Mouse (Mus musculus): ENCODE data around the gene A630076J17Rik. TPM values are rescaled to one million over a fixed set of nuclear protein-coding genes. Genes with fewer than 3 reads are reported as not detected.
A peak's percentile ranks its signal among the peaks of the same experiment; 100 is the strongest.

A630076J17Rik gene
- polyA plus RNA-seq, 1 experiment from 2014 or later: not detected

DNA sequence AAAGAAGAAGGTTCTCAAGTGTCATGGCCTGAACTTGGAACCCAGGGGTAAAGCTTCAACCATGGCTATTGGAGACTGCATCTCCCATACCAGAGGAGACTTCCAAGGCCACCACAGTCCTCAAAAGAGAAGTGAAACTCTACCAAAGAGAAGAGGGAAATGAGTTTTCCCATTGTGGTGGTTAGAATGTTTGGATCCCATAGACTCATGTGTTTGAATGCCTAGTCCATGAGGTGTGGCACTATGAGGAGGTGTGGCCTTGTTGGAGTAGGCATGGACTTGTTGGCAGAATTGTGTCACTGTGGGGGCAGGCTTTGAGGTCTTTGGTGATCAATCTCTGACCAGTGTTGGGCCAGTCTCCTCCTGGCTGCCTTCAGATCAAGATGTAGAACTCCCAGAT, 25.2 kb upstream of the A630076J17Rik start:
- no peak overlapping the region for H3K4me3 ChIP-seq (ENCODE audit: low read length)
- ATAC-seq: no peak
- H3K9ac ChIP-seq (ENCODE audit: low read depth, low read length): no peak overlapping the region
- H3K27ac ChIP-seq (ENCODE audit: low read depth, low read length): no peak overlapping the region
- H3K4me2 ChIP-seq (ENCODE audit: low read length): no peak overlapping the region
- no peaks in the 10 kb centered on the region for H3K36me3 ChIP-seq (ENCODE audit: control insufficient read depth, insufficient read depth, low read length)
- no peaks in the 10 kb centered on the region for H3K9me3 ChIP-seq (ENCODE audit: control insufficient read depth, low read length)
- 0 out of 2 replicates have a peak, but pooled peaks cover 2% of the 10 kb centered on the region for H3K27me3 ChIP-seq (replicated peaks; ENCODE audit: control insufficient read depth, insufficient read depth, low read length)
- peaks cover 2% of the 10 kb centered on the region; the same call in 1 of the 2 replicates for H3K4me1 ChIP-seq (ENCODE audit: control insufficient read depth, insufficient read depth, low read depth, low read length)

- H3K4me2 ChIP-seq (ENCODE audit: low read length): no peak overlapping the region
- no peak overlapping the region for H3K9ac ChIP-seq (ENCODE audit: low read depth, low read length)
- H3K4me1 ChIP-seq (ENCODE audit: control insufficient read depth, insufficient read depth, low read depth, low read length): peaks cover 2% of the 10 kb centered on the region; the same call in 1 of the 2 replicates
- H3K27me3 ChIP-seq (replicated peaks; ENCODE audit: control insufficient read depth, insufficient read depth, low read length): 0 out of 2 replicates have a peak, but pooled peaks cover 2% of the 10 kb centered on the region
- no peak for ATAC-seq
- WGBS: 19% methylated on average over 4 of the region's 4 CpGs
- H3K9me3 ChIP-seq (ENCODE audit: control insufficient read depth, low read length): no peaks in the 10 kb centered on the region
- no peaks in the 10 kb centered on the region for H3K36me3 ChIP-seq (ENCODE audit: control insufficient read depth, insufficient read depth, low read length)
- H3K4me3 ChIP-seq (ENCODE audit: low read length): no peak overlapping the region
- H3K27ac ChIP-seq (ENCODE audit: low read depth, low read length): no peak overlapping the region
These were observed 24.4 kb upstream of the A630076J17Rik start for GRCm38 (mm10) chr3:107205994-107206393.

DNA sequence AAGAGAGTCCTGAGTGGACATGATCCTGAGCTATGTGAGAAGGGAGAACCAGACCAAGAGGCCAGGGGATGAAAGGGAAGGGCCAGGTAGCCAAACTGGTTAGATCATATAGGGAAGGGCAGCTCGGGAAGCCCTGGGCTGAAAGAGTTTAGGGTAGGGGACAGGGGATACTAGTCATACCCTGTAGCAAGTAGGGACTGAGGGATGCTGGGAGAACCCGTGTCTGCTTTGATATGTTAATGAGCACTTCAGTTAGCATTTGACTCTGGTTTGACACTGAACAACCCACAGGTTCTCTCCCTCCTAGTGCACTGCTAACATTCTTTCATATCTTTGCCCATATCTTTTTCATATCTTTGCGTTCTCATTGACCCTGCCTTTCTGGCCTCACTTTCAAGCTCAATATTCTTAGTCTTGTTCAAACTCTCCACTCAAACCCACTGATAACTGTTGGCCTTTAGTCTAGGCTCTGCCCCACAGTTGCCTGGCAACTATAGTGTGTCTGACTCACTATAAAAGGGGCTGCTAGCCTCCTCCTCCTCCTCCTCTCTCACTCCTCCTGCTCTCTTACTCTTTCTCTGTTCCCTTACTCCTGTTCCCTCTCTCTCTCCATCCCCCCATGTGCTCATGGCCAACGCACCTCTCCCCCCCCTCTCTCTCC, 23.8 kb upstream of the A630076J17Rik start:
- WGBS: 29% methylated on average over 4 of the region's 4 CpGs
- H3K4me1 ChIP-seq (ENCODE audit: control insufficient read depth, insufficient read depth, low read depth, low read length): peaks cover 2% of the 10 kb centered on the region; the same call in 1 of the 2 replicates
- H3K27me3 ChIP-seq (replicated peaks; ENCODE audit: control insufficient read depth, insufficient read depth, low read length): 0 out of 2 replicates have a peak, but pooled peaks cover 2% of the 10 kb centered on the region
- H3K9ac ChIP-seq (ENCODE audit: low read depth, low read length): no peak overlapping the region
- H3K27ac ChIP-seq (ENCODE audit: low read depth, low read length): no peak overlapping the region
- no peak overlapping the region for H3K4me2 ChIP-seq (ENCODE audit: low read length)
- H3K9me3 ChIP-seq (ENCODE audit: control insufficient read depth, low read length): no peaks in the 10 kb centered on the region
- H3K36me3 ChIP-seq (ENCODE audit: control insufficient read depth, insufficient read depth, low read length): no peaks in the 10 kb centered on the region
- H3K4me3 ChIP-seq (ENCODE audit: low read length): no peak overlapping the region
- no peak for ATAC-seq

- no peaks in the 10 kb centered on the region for H3K9me3 ChIP-seq (ENCODE audit: control insufficient read depth, low read length)
- H3K4me1 ChIP-seq (ENCODE audit: control insufficient read depth, insufficient read depth, low read depth, low read length): peaks cover 2% of the 10 kb centered on the region; the same call in 1 of the 2 replicates
- ATAC-seq: peak; percentile 57
- H3K9ac ChIP-seq (ENCODE audit: low read depth, low read length): no peak overlapping the region
- no peaks in the 10 kb centered on the region for H3K36me3 ChIP-seq (ENCODE audit: control insufficient read depth, insufficient read depth, low read length)
- 53% methylated on average over 7 of the region's 7 CpGs for WGBS
- H3K27ac ChIP-seq (ENCODE audit: low read depth, low read length): no peak overlapping the region
- no peak overlapping the region for H3K4me3 ChIP-seq (ENCODE audit: low read length)
- H3K27me3 ChIP-seq (replicated peaks; ENCODE audit: control insufficient read depth, insufficient read depth, low read length): 0 out of 2 replicates have a peak, but pooled peaks cover 2% of the 10 kb centered on the region
- no peak overlapping the region for H3K4me2 ChIP-seq (ENCODE audit: low read length)
These were observed 22.7 kb upstream of the A630076J17Rik start for GRCm38 (mm10) chr3:107207625-107208253.

GRCm38 (mm10) chr3:107214606-107215005, 15.8 kb upstream of the A630076J17Rik start:
- Histone ChIP-seq H3K9me3 (ENCODE audit: control insufficient read depth, low read length) (no peaks in the 10 kb centered on the region), H3K4me2 (ENCODE audit: low read length) (no peak overlapping the region), H3K36me3 (ENCODE audit: control insufficient read depth, insufficient read depth, low read length) (no peaks in the 10 kb centered on the region), H3K27ac (ENCODE audit: low read depth, low read length) (no peak overlapping the region), H3K9ac (ENCODE audit: low read depth, low read length) (no peak overlapping the region), H3K4me1 (ENCODE audit: control insufficient read depth, insufficient read depth, low read depth, low read length) (no peaks in the 10 kb centered on the region), H3K4me3 (ENCODE audit: low read length) (no peak overlapping the region), H3K27me3 (replicated peaks; ENCODE audit: control insufficient read depth, insufficient read depth, low read length) (no peaks in the 10 kb centered on the region)
- ATAC-seq: no peak
- WGBS: 89% methylated on average over 5 of the region's 5 CpGs

- no peak overlapping the region for H3K27ac ChIP-seq (ENCODE audit: low read depth, low read length)
- H3K4me2 ChIP-seq (ENCODE audit: low read length): no peak overlapping the region
- H3K4me1 ChIP-seq (ENCODE audit: control insufficient read depth, insufficient read depth, low read depth, low read length): no peaks in the 10 kb centered on the region
- no peak overlapping the region for H3K4me3 ChIP-seq (ENCODE audit: low read length)
- 69% methylated on average over 8 of the region's 8 CpGs for WGBS
- no peaks in the 10 kb centered on the region for H3K27me3 ChIP-seq (replicated peaks; ENCODE audit: control insufficient read depth, insufficient read depth, low read length)
- no peak for ATAC-seq
- H3K9ac ChIP-seq (ENCODE audit: low read depth, low read length): no peak overlapping the region
- no peaks in the 10 kb centered on the region for H3K9me3 ChIP-seq (ENCODE audit: control insufficient read depth, low read length)
- no peaks in the 10 kb centered on the region for H3K36me3 ChIP-seq (ENCODE audit: control insufficient read depth, insufficient read depth, low read length)
These were observed 13.9 kb upstream of the A630076J17Rik start for GRCm38 (mm10) chr3:107216400-107217100.

- 76% methylated on average over 3 of the region's 3 CpGs for WGBS
- Histone ChIP-seq H3K27me3 (replicated peaks; ENCODE audit: control insufficient read depth, insufficient read depth, low read length) (no peaks in the 10 kb centered on the region), H3K36me3 (ENCODE audit: control insufficient read depth, insufficient read depth, low read length) (no peaks in the 10 kb centered on the region), H3K9ac (ENCODE audit: low read depth, low read length) (no peak overlapping the region), H3K4me3 (ENCODE audit: low read length) (no peak overlapping the region), H3K27ac (ENCODE audit: low read depth, low read length) (no peak overlapping the region), H3K4me1 (ENCODE audit: control insufficient read depth, insufficient read depth, low read depth, low read length) (no peaks in the 10 kb centered on the region), H3K9me3 (ENCODE audit: control insufficient read depth, low read length) (no peaks in the 10 kb centered on the region), H3K4me2 (ENCODE audit: low read length) (no peak overlapping the region)
- no peak for ATAC-seq
These were observed 13.3 kb upstream of the A630076J17Rik start for GRCm38 (mm10) chr3:107217101-107217480.

- no peaks in the 10 kb centered on the region for H3K9me3 ChIP-seq (ENCODE audit: control insufficient read depth, low read length)
- ATAC-seq: no peak
- no peak overlapping the region for H3K27ac ChIP-seq (ENCODE audit: low read depth, low read length)
- H3K27me3 ChIP-seq (replicated peaks; ENCODE audit: control insufficient read depth, insufficient read depth, low read length): no peaks in the 10 kb centered on the region
- no peaks in the 10 kb centered on the region for H3K36me3 ChIP-seq (ENCODE audit: control insufficient read depth, insufficient read depth, low read length)
- H3K9ac ChIP-seq (ENCODE audit: low read depth, low read length): no peak overlapping the region
- WGBS: 89% methylated on average over 7 of the region's 7 CpGs
- no peak overlapping the region for H3K4me2 ChIP-seq (ENCODE audit: low read length)
- no peaks in the 10 kb centered on the region for H3K4me1 ChIP-seq (ENCODE audit: control insufficient read depth, insufficient read depth, low read depth, low read length)
- H3K4me3 ChIP-seq (ENCODE audit: low read length): no peak overlapping the region
These were observed 11.8 kb upstream of the A630076J17Rik start for GRCm38 (mm10) chr3:107218572-107218971.

GRCm38 (mm10) chr3:107221608-107222007, 8.8 kb upstream of the A630076J17Rik start, which contains the start of gene Cym:
Gene Cym, minus strand, starts transcription at chr3:107221732.
- H3K27me3 ChIP-seq (replicated peaks; ENCODE audit: control insufficient read depth, insufficient read depth, low read length): no peaks in the 10 kb centered on the region
- H3K9me3 ChIP-seq (ENCODE audit: control insufficient read depth, low read length): no peaks in the 10 kb centered on the region
- 90% methylated on average over 10 of the region's 10 CpGs for WGBS
- H3K27ac ChIP-seq (ENCODE audit: low read depth, low read length): no peak within 1 kb of the TSS
- ATAC-seq: no peak
- no peaks in the 10 kb centered on the region for H3K4me1 ChIP-seq (ENCODE audit: control insufficient read depth, insufficient read depth, low read depth, low read length)
- no peak within 1 kb of the TSS for H3K9ac ChIP-seq (ENCODE audit: low read depth, low read length)
- no peaks in the 10 kb centered on the region for H3K36me3 ChIP-seq (ENCODE audit: control insufficient read depth, insufficient read depth, low read length)
- H3K4me3 ChIP-seq (ENCODE audit: low read length): no peak within 1 kb of the TSS
- no peak within 1 kb of the TSS for H3K4me2 ChIP-seq (ENCODE audit: low read length)

All from hindbrain, embryonic 16.5 days (tissue).